Mouse (Mus musculus): ENCODE measurements around the gene Ggt7. TPM values are rescaled to one million over a fixed set of nuclear protein-coding genes. Genes with fewer than 3 reads are reported as not detected.
"Not testable (repeated sequence)": the region's sequence is repeated elsewhere in the genome, so short reads cannot be mapped to it uniquely, and the experiment has no call there.

Gene Ggt7
- 4.6 TPM in 2 replicates for polyA plus RNA-seq (2015; fragmentation: Nextera tagmentation; extraction: Ambion mirVana)

- Histone ChIP-seq H3K9ac (peak within 1 kb of the TSS; percentile 68), H3K4me2 (replicated peaks) (peak within 1 kb of the TSS; percentile 86), H3K27me3 (replicated peaks) (peaks cover 6% of the 10 kb centered on the region; the same call in 1 of the 2 replicates), H3K4me3 (replicated peaks) (peak within 1 kb of the TSS; percentile 89), H3K9me3 (no peaks in the 10 kb centered on the region), H3K36me3 (no peaks in the 10 kb centered on the region), H3K4me1 (replicated peaks) (peaks cover 8% of the 10 kb centered on the region), H3K27ac (peak within 1 kb of the TSS; percentile 60)
- peak; percentile 99 for ATAC-seq
- 3% methylated on average over 70 of the region's 70 CpGs for WGBS
Observed at GRCm38 (mm10) chr2:155517455-155518423, at the start of gene Ggt7, which contains the start of gene Acss2. Gene Ggt7, minus strand, starts transcription at chr2:155518237. Gene Acss2, plus strand, starts transcription at chr2:155517948.

- Histone ChIP-seq H3K9me3 (no peaks in the 10 kb centered on the region), H3K36me3 (peaks cover 6% of the 10 kb centered on the region), H3K4me1 (replicated peaks) (no peaks in the 10 kb centered on the region; the same call in 1 of the 2 replicates), H3K9ac (no peak overlapping the region), H3K27ac (no peak overlapping the region), H3K4me2 (replicated peaks) (no peak overlapping the region), H3K4me3 (replicated peaks) (no peak overlapping the region), H3K27me3 (replicated peaks) (no peaks in the 10 kb centered on the region)
- no peak for ATAC-seq
- WGBS = 81% methylated on average over 5 of the region's 5 CpGs
Observed at GRCm38 (mm10) chr2:155567751-155568150, 49.7 kb upstream of the Ggt7 start.

GRCm38 (mm10) chr2:155562934-155563333 is 44.9 kb upstream of the Ggt7 start:
- no peaks in the 10 kb centered on the region for H3K9me3 ChIP-seq
- no peaks in the 10 kb centered on the region for H3K4me1 ChIP-seq (replicated peaks)
- H3K4me2 ChIP-seq (replicated peaks) = no peak overlapping the region
- H3K27ac ChIP-seq = no peak overlapping the region
- no peak for ATAC-seq
- 75% methylated on average over 4 of the region's 4 CpGs for WGBS
- no peak overlapping the region for H3K9ac ChIP-seq
- H3K4me3 ChIP-seq (replicated peaks) = no peak overlapping the region
- no peaks in the 10 kb centered on the region for H3K27me3 ChIP-seq (replicated peaks)
- peaks cover 6% of the 10 kb centered on the region for H3K36me3 ChIP-seq

- H3K9me3 ChIP-seq = no peaks in the 10 kb centered on the region
- no peak overlapping the region for H3K4me3 ChIP-seq (replicated peaks)
- no peaks in the 10 kb centered on the region for H3K4me1 ChIP-seq (replicated peaks)
- no peak overlapping the region for H3K9ac ChIP-seq
- WGBS = 45% methylated on average over 1 of the region's 1 CpGs
- ATAC-seq = no peak
- H3K4me2 ChIP-seq (replicated peaks) = no peak overlapping the region
- peaks cover 2% of the 10 kb centered on the region for H3K36me3 ChIP-seq
- H3K27ac ChIP-seq = no peak overlapping the region
- H3K27me3 ChIP-seq (replicated peaks) = no peaks in the 10 kb centered on the region
Observed at GRCm38 (mm10) chr2:155562209-155562608, 44.2 kb upstream of the Ggt7 start.

- H3K4me1 ChIP-seq (replicated peaks) = no peaks in the 10 kb centered on the region
- no peaks in the 10 kb centered on the region for H3K27me3 ChIP-seq (replicated peaks)
- no peak overlapping the region for H3K27ac ChIP-seq
- H3K9me3 ChIP-seq = no peaks in the 10 kb centered on the region
- no peak overlapping the region for H3K4me2 ChIP-seq (replicated peaks)
- H3K36me3 ChIP-seq = no peaks in the 10 kb centered on the region
- no peak overlapping the region for H3K9ac ChIP-seq
- no peak overlapping the region for H3K4me3 ChIP-seq (replicated peaks)
- no peak for ATAC-seq
- WGBS = 87% methylated on average over 2 of the region's 2 CpGs
Observed at GRCm38 (mm10) chr2:155554426-155554985, 36.5 kb upstream of the Ggt7 start.

GRCm38 (mm10) chr2:155552949-155553354 is 34.9 kb upstream of the Ggt7 start:
- no peak overlapping the region for H3K4me3 ChIP-seq (replicated peaks)
- H3K27ac ChIP-seq = peak overlapping the region; percentile 73
- no peaks in the 10 kb centered on the region for H3K36me3 ChIP-seq
- H3K9me3 ChIP-seq = no peaks in the 10 kb centered on the region
- no peaks in the 10 kb centered on the region for H3K4me1 ChIP-seq (replicated peaks)
- no peak overlapping the region for H3K4me2 ChIP-seq (replicated peaks)
- ATAC-seq = peak; percentile 97
- H3K9ac ChIP-seq = no peak overlapping the region
- no peaks in the 10 kb centered on the region for H3K27me3 ChIP-seq (replicated peaks)

GRCm38 (mm10) chr2:155552336-155552735 is 34.3 kb upstream of the Ggt7 start:
- Histone ChIP-seq H3K36me3 (no peaks in the 10 kb centered on the region), H3K27ac (no peak overlapping the region), H3K27me3 (replicated peaks) (no peaks in the 10 kb centered on the region), H3K9ac (no peak overlapping the region), H3K4me2 (replicated peaks) (no peak overlapping the region), H3K4me3 (replicated peaks) (no peak overlapping the region), H3K4me1 (replicated peaks) (no peaks in the 10 kb centered on the region), H3K9me3 (no peaks in the 10 kb centered on the region)
- no peak for ATAC-seq

GRCm38 (mm10) chr2:155546955-155547354 is 28.9 kb upstream of the Ggt7 start:
- H3K4me2 ChIP-seq (replicated peaks) = no peak overlapping the region
- 65% methylated on average over 1 of the region's 1 CpGs for WGBS
- no peaks in the 10 kb centered on the region for H3K4me1 ChIP-seq (replicated peaks)
- H3K9ac ChIP-seq = no peak overlapping the region
- no peaks in the 10 kb centered on the region for H3K27me3 ChIP-seq (replicated peaks)
- no peaks in the 10 kb centered on the region for H3K36me3 ChIP-seq
- ATAC-seq = no peak
- no peaks in the 10 kb centered on the region for H3K9me3 ChIP-seq
- no peak overlapping the region for H3K4me3 ChIP-seq (replicated peaks)
- no peak overlapping the region for H3K27ac ChIP-seq

GRCm38 (mm10) chr2:155540822-155541458 is 22.9 kb upstream of the Ggt7 start:
- no peaks in the 10 kb centered on the region for H3K9me3 ChIP-seq
- no peaks in the 10 kb centered on the region for H3K27me3 ChIP-seq (replicated peaks)
- no peak for ATAC-seq
- H3K9ac ChIP-seq = no peak overlapping the region
- H3K4me2 ChIP-seq (replicated peaks) = no peak overlapping the region
- no peaks in the 10 kb centered on the region for H3K36me3 ChIP-seq
- H3K4me3 ChIP-seq (replicated peaks) = no peak overlapping the region
- H3K27ac ChIP-seq = no peak overlapping the region
- no peaks in the 10 kb centered on the region for H3K4me1 ChIP-seq (replicated peaks)
- WGBS = 67% methylated on average over 6 of the region's 6 CpGs

GRCm38 (mm10) chr2:155539696-155540095 is 21.7 kb upstream of the Ggt7 start:
- no peaks in the 10 kb centered on the region for H3K4me1 ChIP-seq (replicated peaks)
- H3K36me3 ChIP-seq = no peaks in the 10 kb centered on the region
- H3K4me3 ChIP-seq (replicated peaks) = no peak overlapping the region
- no peak overlapping the region for H3K4me2 ChIP-seq (replicated peaks)
- H3K27ac ChIP-seq = no peak overlapping the region
- H3K9ac ChIP-seq = no peak overlapping the region
- ATAC-seq = no peak
- H3K27me3 ChIP-seq (replicated peaks) = no peaks in the 10 kb centered on the region
- H3K9me3 ChIP-seq = no peaks in the 10 kb centered on the region

GRCm38 (mm10) chr2:155538463-155539057 is 20.5 kb upstream of the Ggt7 start:
- H3K27ac ChIP-seq; H3K9me3 ChIP-seq; H3K4me3 ChIP-seq (replicated peaks); H3K27me3 ChIP-seq (replicated peaks); H3K4me2 ChIP-seq (replicated peaks); H3K36me3 ChIP-seq; H3K4me1 ChIP-seq (replicated peaks); ATAC-seq; H3K9ac ChIP-seq: not testable (repeated sequence)
- WGBS = 70% methylated on average over 18 of the region's 19 CpGs

GRCm38 (mm10) chr2:155537761-155538462 is 19.9 kb upstream of the Ggt7 start:
- no peaks in the 10 kb centered on the region for H3K27me3 ChIP-seq (replicated peaks)
- H3K36me3 ChIP-seq = no peaks in the 10 kb centered on the region
- no peak overlapping the region for H3K4me2 ChIP-seq (replicated peaks)
- no peaks in the 10 kb centered on the region for H3K4me1 ChIP-seq (replicated peaks)
- no peaks in the 10 kb centered on the region for H3K9me3 ChIP-seq
- 78% methylated on average over 5 of the region's 5 CpGs for WGBS
- ATAC-seq = no peak
- H3K27ac ChIP-seq = no peak overlapping the region
- H3K4me3 ChIP-seq (replicated peaks) = no peak overlapping the region
- no peak overlapping the region for H3K9ac ChIP-seq

All from intestine, embryonic 15.5 days (tissue).